Mouse (Mus musculus) layer of hippocampus, adult 9-10 months (tissue): ENCODE data around the gene Vamp8.

Experiments used
- DNase-seq: peaks from one replicate; pipeline ENCODE4 v3.0.0; 2022; ENCODE audit warnings: low spot score

Vamp8 gene

GRCm38 (mm10) chr6:72371147-72371546 is 19.4 kb downstream of the Vamp8 start:
- DNase-seq: no peak

- DNase-seq: no peak
Measured at GRCm38 (mm10) chr6:72370091-72370490, 20.4 kb downstream of the Vamp8 start.

GRCm38 (mm10) chr6:72369557-72369956 is 20.9 kb downstream of the Vamp8 start:
- no peak for DNase-seq

DNA sequence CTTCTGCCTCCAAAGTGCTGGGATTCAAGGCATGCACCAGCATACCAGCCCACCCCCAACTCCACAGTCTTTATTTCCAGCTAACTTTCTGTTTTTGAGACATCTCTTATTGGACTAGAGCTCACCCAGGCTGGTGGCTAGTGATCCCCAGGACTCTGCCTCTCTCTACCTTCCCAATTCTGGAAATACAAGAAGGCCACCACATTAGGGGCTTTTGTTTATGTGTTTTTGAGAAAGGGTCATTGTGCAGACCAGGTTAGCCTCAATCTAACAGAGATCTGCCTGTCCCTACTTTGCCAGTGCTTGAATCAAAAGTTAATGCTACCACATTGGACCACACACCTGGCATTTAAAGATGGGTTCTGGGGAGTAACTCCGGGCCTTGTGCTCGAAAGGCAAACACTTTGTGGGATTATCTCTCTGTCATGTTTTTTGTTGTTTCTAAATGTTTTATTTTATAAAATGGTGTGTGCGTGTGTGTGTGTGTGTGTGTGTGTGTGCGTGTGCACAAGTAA is 23.0 kb downstream of the Vamp8 start:
- no peak for DNase-seq

- DNase-seq: no peak
Measured at GRCm38 (mm10) chr6:72366844-72367443, 23.6 kb downstream of the Vamp8 start, which contains the start of gene Rnf181. TSS of gene Rnf181 (minus strand) at chr6:72366956.

DNA sequence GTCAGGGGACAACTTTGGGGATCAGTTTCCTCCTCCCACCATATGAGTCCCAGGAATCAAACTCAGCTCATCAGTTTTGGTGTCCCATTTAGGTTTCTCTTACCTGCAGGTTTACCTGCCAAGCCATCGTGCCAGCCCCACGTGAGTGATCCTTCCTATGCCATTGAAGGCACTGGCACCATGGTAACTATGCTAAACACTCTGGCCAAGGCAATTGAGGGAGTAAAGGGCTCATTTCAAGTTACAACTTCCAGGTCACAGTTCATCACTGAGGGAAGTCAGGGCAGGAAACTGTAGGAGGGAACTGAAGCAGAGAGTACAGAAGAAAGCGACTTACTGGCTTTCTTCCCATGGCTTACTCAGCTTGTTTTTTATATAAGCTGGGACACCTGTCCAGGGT is 24.2 kb downstream of the Vamp8 start:
- DNase-seq: no peak

- no peak for DNase-seq
Measured at GRCm38 (mm10) chr6:72364985-72365384, 25.5 kb downstream of the Vamp8 start.

DNA sequence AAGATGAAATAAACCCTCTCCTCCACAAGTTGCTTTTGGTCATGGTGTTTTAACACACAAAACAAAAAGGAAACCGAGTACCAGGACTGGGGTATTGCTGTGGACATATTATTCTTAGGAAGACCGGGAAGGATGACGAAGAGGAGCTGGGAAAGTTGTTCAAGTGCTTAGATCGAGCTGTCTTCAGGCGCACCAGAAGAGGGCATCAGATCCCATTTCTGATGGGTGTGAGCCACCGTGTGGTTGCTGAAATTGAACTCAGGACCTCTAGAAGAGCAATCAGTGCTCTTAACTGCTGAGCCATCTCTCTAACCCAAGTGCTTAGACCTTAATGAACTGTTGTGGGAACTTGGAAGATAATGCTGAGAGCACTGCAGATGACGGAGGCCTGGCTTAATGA is 26.5 kb downstream of the Vamp8 start:
- DNase-seq: no peak

DNA sequence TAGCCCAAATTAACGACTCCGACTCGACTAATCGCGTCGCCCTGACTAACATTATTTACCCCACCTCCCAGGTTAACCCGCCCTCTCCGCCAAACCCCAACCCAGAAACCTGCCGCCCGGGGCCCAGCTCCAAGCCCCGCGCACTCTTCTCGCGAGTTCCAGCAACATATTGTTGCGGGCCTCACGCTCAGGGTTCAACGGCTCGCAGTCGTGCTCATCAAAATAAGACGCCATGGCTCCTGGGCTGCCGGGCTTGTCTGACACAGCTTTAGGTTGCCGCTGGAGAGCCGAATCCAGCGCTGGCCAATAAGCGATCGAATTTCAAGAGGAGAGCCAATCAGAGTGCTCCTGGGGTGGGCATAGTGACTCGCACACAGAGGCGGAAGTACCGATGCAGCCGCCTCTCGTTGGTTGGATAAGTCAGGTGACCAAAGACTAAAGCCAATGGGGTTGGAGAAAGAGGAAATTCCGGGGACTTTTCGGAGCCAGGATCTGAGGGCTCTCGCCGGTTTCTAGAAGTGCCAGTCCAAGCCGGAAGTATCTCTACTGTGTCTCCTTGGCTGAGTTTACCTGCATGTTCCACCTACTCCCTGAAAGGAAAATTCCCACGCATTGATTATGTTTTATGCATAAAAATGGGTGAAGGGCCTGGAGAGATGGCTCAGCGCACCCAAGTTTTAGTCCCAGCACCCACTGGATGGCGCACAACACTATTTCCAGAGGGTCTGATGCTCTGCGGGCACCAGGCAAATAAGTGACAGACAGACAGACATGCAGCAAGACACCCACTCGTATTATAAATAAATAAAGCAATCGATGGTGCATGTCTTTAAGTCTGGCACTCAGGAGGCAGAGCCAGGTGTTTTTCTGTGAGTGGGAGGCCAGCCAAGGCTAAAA is 28.1 kb downstream of the Vamp8 start:
- DNase-seq: peak; percentile 96

GRCm38 (mm10) chr6:72361121-72361551 is 29.4 kb downstream of the Vamp8 start:
- DNase-seq: no peak

GRCm38 (mm10) chr6:72360599-72360935 is 29.9 kb downstream of the Vamp8 start:
- DNase-seq: no peak

- DNase-seq: no peak
Measured at GRCm38 (mm10) chr6:72359891-72360598, 30.5 kb downstream of the Vamp8 start.

- no peak for DNase-seq
Measured at GRCm38 (mm10) chr6:72359343-72359742, 31.2 kb downstream of the Vamp8 start.

GRCm38 (mm10) chr6:72358086-72358764 is 32.3 kb downstream of the Vamp8 start:
- no peak for DNase-seq

DNA sequence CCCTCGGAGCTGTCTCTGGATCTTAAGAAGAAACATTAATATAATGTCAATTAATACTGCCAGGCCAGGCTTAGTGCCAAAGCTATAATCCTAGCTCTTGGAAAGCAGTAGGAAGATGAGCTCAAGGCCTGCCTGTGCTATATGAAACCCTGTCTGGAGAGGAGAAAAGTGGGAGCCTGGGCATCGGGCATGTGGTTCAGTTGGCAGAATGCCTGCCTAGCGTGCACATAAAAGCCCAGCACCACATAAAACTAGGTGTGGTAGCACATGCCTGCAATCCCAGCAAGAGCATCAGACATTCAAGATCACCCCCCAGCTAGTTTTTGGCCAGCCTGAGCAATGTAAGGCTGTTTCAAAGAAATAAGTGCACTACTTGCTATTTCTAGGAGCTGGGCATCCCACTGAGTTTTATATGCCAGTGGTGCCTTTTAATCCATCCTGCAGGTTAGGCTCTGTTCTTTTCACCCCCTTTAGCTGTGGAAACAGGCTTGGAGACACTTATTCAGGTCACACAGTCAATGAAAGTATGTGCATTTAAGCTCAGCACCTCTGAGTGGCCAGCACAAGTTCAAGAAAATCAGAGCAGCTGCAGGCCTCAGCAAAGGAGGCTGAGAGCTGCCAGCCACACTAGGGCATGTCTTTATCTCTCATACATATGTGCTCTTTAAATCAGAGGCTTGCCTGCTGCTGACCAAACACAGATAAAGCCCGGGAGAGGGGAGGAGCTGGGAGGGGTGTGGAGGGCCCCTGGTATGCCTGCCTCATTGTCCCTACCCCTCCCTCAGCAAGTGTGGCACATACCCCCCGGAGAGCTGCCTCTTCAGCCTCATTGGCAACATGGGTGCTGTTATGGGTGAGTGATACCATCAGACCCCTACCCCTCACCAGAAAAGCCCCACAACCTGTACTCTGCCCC is 33.1 kb downstream of the Vamp8 start:
- no peak for DNase-seq

GRCm38 (mm10) chr6:72356001-72356532 is 34.4 kb downstream of the Vamp8 start:
- no peak for DNase-seq

- DNase-seq: no peak
Measured at GRCm38 (mm10) chr6:72355066-72355911, 35.2 kb downstream of the Vamp8 start, which contains the start of gene Tmem150a. TSS of gene Tmem150a (plus strand) at chr6:72355447.

DNA sequence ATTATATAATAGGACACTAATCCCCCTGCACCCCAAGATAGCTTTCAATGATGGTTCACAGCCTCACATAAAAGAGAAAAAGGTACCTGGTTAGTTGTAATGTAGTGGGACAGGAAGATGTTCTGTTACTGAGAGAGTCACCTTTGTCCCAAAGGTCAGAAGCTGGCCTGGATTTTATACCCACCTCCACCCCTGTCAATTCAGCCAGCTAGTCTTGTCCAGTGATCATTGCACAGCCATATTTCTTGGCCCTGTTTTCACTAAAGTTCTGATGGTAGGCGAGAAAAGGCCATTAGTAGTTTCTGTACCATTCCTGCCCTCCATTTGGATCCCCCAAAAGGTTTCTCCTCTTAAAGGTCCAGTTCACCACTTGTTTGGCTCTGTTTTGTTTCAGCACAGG is 36.5 kb downstream of the Vamp8 start:
- no peak for DNase-seq

- DNase-seq: no peak
Measured at GRCm38 (mm10) chr6:72352636-72353405, 37.7 kb downstream of the Vamp8 start.
